17 mouse cellular contexts compared by ENCODE assay signal in genomic region chr14:77273721-77274120, GRCm38 (mm10).
A peak's percentile ranks its signal among the peaks of the same experiment; 100 is the strongest.
DNase-seq lines count a peak whose midpoint lies in the region; ATAC-seq and TF ChIP-seq lines count a peak whose summit lies in the region.
"Had no signal": no experiment of that assay in that cellular context is flagged by ENCODE, and none has a peak within 500 bp of the region (broad histone marks: within the 10 kb centered on the region; RNA-seq: fewer than 3 reads in every experiment).

No protein-coding gene starts in this region.

- TF ChIP-seq CTCF in brain, embryonic 14.5 days (IDR thresholded peaks at IDR 0.05; ENCODE audit: borderline replicate concordance, extremely low read depth, insufficient read depth, insufficient read length) = no peak

- H3K4me2 ChIP-seq in embryonic facial prominence, embryonic 14.5 days (ENCODE audit: low read depth, low read length) = no peak overlapping the region
- no peak overlapping the region for H3K4me2 ChIP-seq in forebrain, embryonic 16.5 days (ENCODE audit: low read length)
- H3K4me2 ChIP-seq: embryonic facial prominence, embryonic 15.5 days had no signal

- H3K36me3 ChIP-seq in embryonic facial prominence, embryonic 14.5 days (ENCODE audit: control insufficient read depth, insufficient read depth, low read length) = no peaks in the 10 kb centered on the region
- H3K36me3 ChIP-seq in embryonic facial prominence, embryonic 10.5 days (replicated peaks) = no peaks in the 10 kb centered on the region
- H3K36me3 ChIP-seq in forebrain, embryonic 16.5 days (ENCODE audit: control insufficient read depth, insufficient read depth) = 0 out of 2 replicates have a peak, but pooled peaks cover 3% of the 10 kb centered on the region
- H3K36me3 ChIP-seq: embryonic facial prominence, embryonic 15.5 days had no signal

- WGBS in embryonic facial prominence, embryonic 14.5 days = 68% methylated on average over 6 of the region's 6 CpGs
- 82% methylated on average over 6 of the region's 6 CpGs for WGBS in embryonic facial prominence, embryonic 10.5 days
- 73% methylated on average over 6 of the region's 6 CpGs for WGBS in forebrain, embryonic 16.5 days

- no peaks in the 10 kb centered on the region for H3K9me3 ChIP-seq in embryonic facial prominence, embryonic 14.5 days (ENCODE audit: control insufficient read depth, low read length)
- no peaks in the 10 kb centered on the region for H3K9me3 ChIP-seq in embryonic facial prominence, embryonic 10.5 days
- no peaks in the 10 kb centered on the region for H3K9me3 ChIP-seq in forebrain, embryonic 16.5 days (ENCODE audit: control insufficient read depth, low read length)
- H3K9me3 ChIP-seq: embryonic facial prominence, embryonic 15.5 days had no signal

- 0 out of 2 replicates have a peak, but pooled peaks have one; percentile 15 for ATAC-seq in embryonic facial prominence, embryonic 14.5 days (ENCODE audit: low read depth)
- peak; percentile 57 for ATAC-seq in forebrain, embryonic 16.5 days
- ATAC-seq in cerebellum, adult (ENCODE audit: insufficient number of reproducible peaks, low FRiP score, low TSS enrichment) = no peak
- ATAC-seq in erythroblast, adult 5-6 weeks (replicated peaks; ENCODE audit: low FRiP score, poor library complexity, severe bottlenecking) = no peak

- 0 out of 2 replicates have a peak, but pooled peaks cover 6% of the 10 kb centered on the region for H3K4me1 ChIP-seq in embryonic facial prominence, embryonic 14.5 days (ENCODE audit: control insufficient read depth, insufficient read depth, low read length)
- H3K4me1 ChIP-seq in embryonic facial prominence, embryonic 10.5 days = peaks cover 8% of the 10 kb centered on the region; the same call in 1 of the 2 replicates
- peaks cover 10% of the 10 kb centered on the region for H3K4me1 ChIP-seq in forebrain, embryonic 16.5 days (replicated peaks; ENCODE audit: control insufficient read depth, insufficient read depth, low read length)

- no peak overlapping the region for H3K4me3 ChIP-seq in embryonic facial prominence, embryonic 14.5 days (ENCODE audit: low read depth, low read length)
- no peak overlapping the region for H3K4me3 ChIP-seq in embryonic facial prominence, embryonic 10.5 days
- H3K4me3 ChIP-seq in forebrain, embryonic 16.5 days (replicated peaks; ENCODE audit: low read length) = no peak overlapping the region
- H3K4me3 ChIP-seq: embryonic facial prominence, embryonic 15.5 days had no signal

- H3K9ac ChIP-seq in embryonic facial prominence, embryonic 14.5 days (ENCODE audit: low read depth, low read length) = no peak overlapping the region
- H3K9ac ChIP-seq in forebrain, embryonic 16.5 days (replicated peaks; ENCODE audit: low read depth, low read length) = no peak overlapping the region
- H3K9ac ChIP-seq: embryonic facial prominence, embryonic 15.5 days had no signal

- no peak for DNase-seq in embryonic facial prominence, embryonic 14.5 days (ENCODE audit: low spot score)
- DNase-seq in embryonic facial prominence, embryonic 10.5 days (ENCODE audit: low spot score) = no peak
- peak; percentile 74 for DNase-seq in brain, embryonic 14.5 days (ENCODE audit: low read depth)
- DNase-seq in mesoderm, embryonic 11.5 days (ENCODE audit: low read depth, low spot score) = peak; percentile 58
- no peak for DNase-seq in frontal cortex, postnatal 36 days (ENCODE audit: low spot score in 2 of 2)
- DNase-seq: cerebellum, postnatal 36 days; gastrocnemius, postnatal 14 days; heart, postnatal 10 days; layer of hippocampus, postnatal 36 days; liver; lung, adult 18-20 months; lung, postnatal 4 days; spleen, adult 18-20 months had no signal

- no peak for TF ChIP-seq POLR2A in brain, embryonic 14.5 days (IDR thresholded peaks at IDR 0.05; ENCODE audit: borderline replicate concordance, extremely low read depth, insufficient read depth, insufficient read length, poor library complexity, severe bottlenecking)

- H3K27ac ChIP-seq in embryonic facial prominence, embryonic 14.5 days (replicated peaks; ENCODE audit: low read depth, low read length) = no peak overlapping the region
- H3K27ac ChIP-seq in embryonic facial prominence, embryonic 10.5 days (replicated peaks) = no peak overlapping the region
- peak overlapping the region; percentile 23; the same call in 1 of the 2 replicates for H3K27ac ChIP-seq in forebrain, embryonic 16.5 days (ENCODE audit: low read length)
- H3K27ac ChIP-seq: embryonic facial prominence, embryonic 15.5 days had no signal

- H3K27me3 ChIP-seq in embryonic facial prominence, embryonic 14.5 days (replicated peaks; ENCODE audit: control insufficient read depth, insufficient read depth, low read length) = no peaks in the 10 kb centered on the region
- no peaks in the 10 kb centered on the region for H3K27me3 ChIP-seq in embryonic facial prominence, embryonic 10.5 days (replicated peaks; ENCODE audit: low read depth, poor library complexity, severe bottlenecking)
- no peaks in the 10 kb centered on the region for H3K27me3 ChIP-seq in forebrain, embryonic 16.5 days (replicated peaks; ENCODE audit: control insufficient read depth, insufficient read depth, low read length)
- H3K27me3 ChIP-seq: embryonic facial prominence, embryonic 15.5 days had no signal

Comparison
In these comparisons a context has a peak if more than half of its experiments do, and no peak if none do; other contexts are left out.
1. ATAC-seq: peak in embryonic facial prominence, embryonic 14.5 days (single experiment) and forebrain, embryonic 16.5 days (single experiment); none in cerebellum, adult (single experiment) and erythroblast, adult 5-6 weeks (single experiment).
2. DNase-seq: peak in brain, embryonic 14.5 days (single experiment) and mesoderm, embryonic 11.5 days (single experiment); none in embryonic facial prominence, embryonic 14.5 days (single experiment), embryonic facial prominence, embryonic 10.5 days (single experiment) and frontal cortex, postnatal 36 days (0 of 2).